Mouse (Mus musculus) forebrain, postnatal 0 days (tissue): ENCODE data around the gene Gls2. TPM values are rescaled to one million over a fixed set of nuclear protein-coding genes. Genes with fewer than 3 reads are reported as not detected.

Source experiments
- ATAC-seq: fragments of 200-750 bp; cut with Nextera tagmentation; 2 replicates; pipeline ENCODE4 v1.8.0; 2017; ENCODE audit warnings: mild to moderate bottlenecking, moderate library complexity
- DNase-seq: peaks from one replicate; pipeline ENCODE4 v3.0.0-alpha.2; 2015
- H3K27ac ChIP-seq: fragments of 300-500 bp; sonication (generic); 2 replicates; pipeline ENCODE4 v1.5.1; 2014; ENCODE audit warnings: low read depth, mild to moderate bottlenecking, antibody characterized with exemption, low read length, moderate library complexity, mixed read lengths
- H3K27me3 ChIP-seq: fragments of 300-500 bp; sonication (generic); 2 replicates; pipeline ENCODE4 v1.6.1; 2014; ENCODE audit warnings: mild to moderate bottlenecking, low read length, mixed read lengths; ENCODE audit not compliant: insufficient read depth
- H3K36me3 ChIP-seq: fragments of 300-500 bp; sonication (generic); 2 replicates; pipeline ENCODE4 v1.6.1; 2014; ENCODE audit warnings: mild to moderate bottlenecking, moderate library complexity; ENCODE audit not compliant: insufficient read depth
- H3K4me1 ChIP-seq: fragments of 300-500 bp; sonication (generic); 2 replicates; pipeline ENCODE4 v1.6.1; 2014; ENCODE audit warnings: antibody characterized with exemption; ENCODE audit not compliant: insufficient read depth
- H3K4me2 ChIP-seq: fragments of 300-500 bp; sonication (generic); 2 replicates; pipeline ENCODE4 v1.6.1; 2014; ENCODE audit warnings: low read depth, mild to moderate bottlenecking, moderate library complexity
- H3K4me3 ChIP-seq: fragments of 300-500 bp; sonication (generic); 2 replicates; pipeline ENCODE4 v1.5.1; 2014; ENCODE audit warnings: low read depth, low read length, mixed read lengths
- H3K9ac ChIP-seq: fragments of 300-500 bp; sonication (generic); 2 replicates; pipeline ENCODE4 v1.6.1; 2014; ENCODE audit warnings: mild to moderate bottlenecking
- H3K9me3 ChIP-seq: fragments of 300-500 bp; sonication (generic); 2 replicates; pipeline ENCODE4 v1.6.1; 2016; ENCODE audit warnings: low read length
- CTCF ChIP-seq: sonication (generic); IDR thresholded peaks from 2 replicates; pipeline ENCODE4 v1.5.1; 2016; ENCODE audit warnings: antibody characterized with exemption, control low read depth, low read depth
- WGBS: fragments of 180-500 bp; shearing (Covaris S2); extraction: QIAGEN DNeasy Blood & Tissue Kit; methylation state at CpG from one replicate; pipeline ENCODE4 v1.1.7; 2014; 5-methylcytosine and 5-hydroxymethylcytosine counted together
- polyA plus RNA-seq: library from polyadenylated mRNA; unstranded; fragments of >200 nt; fragmentation: Nextera tagmentation; extraction: Ambion mirVana; gene quantifications from 2 replicates; pipeline ENCODE4 v1.2.1, GENCODE M21; 2015
- total RNA-seq: library from RNA; depleted of rRNA; stranded (reverse); fragments of >200 nt; gene quantifications from 2 replicates; pipeline ENCODE4 v1.2.3, GENCODE M21; 2014; rRNA removed

Gls2 gene
- total and polyA plus RNA-seq, 2 experiments from 2014 or later, result 1.00 to 1.1 TPM

DNA sequence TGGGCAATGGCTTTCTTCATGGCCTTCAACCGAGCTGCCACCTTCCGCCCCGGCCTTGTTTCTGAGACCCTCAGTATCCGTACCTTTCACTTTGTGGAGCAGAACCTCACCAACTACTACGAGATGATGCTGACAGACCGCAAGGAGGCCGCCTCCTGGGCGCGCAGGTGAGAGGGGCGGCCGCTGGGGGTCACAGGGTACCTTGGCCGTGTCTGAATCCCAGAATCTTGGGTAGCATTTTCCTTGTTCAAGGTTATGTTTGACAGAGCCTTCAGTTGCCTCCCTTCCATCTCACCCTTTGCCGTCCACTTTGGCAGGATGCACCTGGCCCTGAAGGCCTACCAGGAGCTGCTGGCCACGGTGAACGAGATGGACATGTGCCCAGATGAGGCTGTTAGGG, 49.9 kb downstream of the Gls2 start:
- H3K27ac ChIP-seq, result no peak overlapping the region
- no peak for DNase-seq
- H3K27me3 ChIP-seq, result no peaks in the 10 kb centered on the region
- no peak overlapping the region for H3K4me3 ChIP-seq
- ATAC-seq, result no peak
- H3K4me1 ChIP-seq, result no peaks in the 10 kb centered on the region
- WGBS, result 95% methylated on average over 15 of the region's 15 CpGs
- no peaks in the 10 kb centered on the region for H3K9me3 ChIP-seq
- no peak overlapping the region for H3K9ac ChIP-seq
- no peak for TF ChIP-seq CTCF
- H3K36me3 ChIP-seq, result peaks cover 31% of the 10 kb centered on the region; the same call in 1 of the 2 replicates
- H3K4me2 ChIP-seq, result no peak overlapping the region

DNA sequence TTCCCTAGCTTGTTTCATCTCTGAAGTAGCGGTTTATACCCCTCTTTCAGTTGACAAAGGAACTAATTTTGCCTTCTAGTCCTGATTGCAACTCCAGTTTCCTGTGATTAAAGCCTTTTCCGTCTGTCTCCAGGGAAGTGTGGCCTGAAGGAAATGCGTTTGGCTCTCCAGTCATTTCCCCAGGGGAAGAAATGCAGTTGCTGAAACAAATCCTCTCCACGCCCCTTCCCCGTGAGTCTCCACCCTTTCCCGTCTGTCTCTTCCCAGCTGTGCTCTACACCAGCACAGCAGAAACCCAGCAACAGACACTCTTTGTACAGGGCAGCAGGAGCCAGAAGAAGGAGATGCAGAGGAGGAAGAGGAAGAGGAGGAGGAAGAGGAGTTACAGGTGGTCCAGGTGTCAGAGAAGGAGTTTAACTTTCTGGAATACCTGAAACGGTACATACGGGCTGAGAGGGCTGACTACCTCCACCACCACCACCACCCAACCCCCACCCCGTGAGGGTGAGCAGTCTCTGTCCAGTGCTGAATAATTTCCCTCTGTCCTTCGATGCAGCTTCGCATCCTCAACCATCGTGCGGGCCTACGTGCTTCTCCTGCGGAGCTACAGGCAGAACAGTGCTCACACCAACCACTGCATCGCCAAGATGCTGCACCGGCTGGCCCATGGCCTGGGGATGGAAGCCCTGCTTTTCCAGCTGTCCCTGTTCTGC, 52.9 kb downstream of the Gls2 start:
- DNase-seq, result no peak
- no peaks in the 10 kb centered on the region for H3K4me1 ChIP-seq
- no peaks in the 10 kb centered on the region for H3K9me3 ChIP-seq
- WGBS, result 85% methylated on average over 17 of the region's 17 CpGs
- no peak for ATAC-seq
- no peak overlapping the region for H3K4me3 ChIP-seq
- peaks cover 51% of the 10 kb centered on the region for H3K36me3 ChIP-seq
- no peak overlapping the region for H3K4me2 ChIP-seq
- H3K27ac ChIP-seq, result no peak overlapping the region
- H3K27me3 ChIP-seq, result no peaks in the 10 kb centered on the region
- no peak for TF ChIP-seq CTCF
- no peak overlapping the region for H3K9ac ChIP-seq

DNA sequence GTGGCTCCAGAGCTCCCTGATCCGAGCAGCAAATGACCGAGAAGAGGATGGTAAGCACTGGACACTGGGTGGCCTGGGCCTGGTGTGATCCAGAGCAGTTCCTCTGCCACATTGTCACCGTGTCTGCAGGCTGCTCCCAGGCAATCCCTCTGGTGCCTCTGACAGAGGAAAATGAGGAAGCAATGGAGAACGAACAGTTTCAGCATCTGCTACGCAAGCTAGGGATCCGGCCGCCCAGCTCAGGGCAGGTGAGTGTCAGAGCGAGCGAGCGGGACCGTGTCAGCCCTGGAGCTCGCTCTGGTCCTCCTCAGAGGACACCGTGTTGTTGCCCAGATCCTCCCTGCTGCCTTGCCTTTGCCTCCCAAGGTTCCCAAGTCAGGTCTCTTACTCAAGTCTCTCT, 56.3 kb downstream of the Gls2 start:
- Histone ChIP-seq H3K27me3 (no peaks in the 10 kb centered on the region), H3K27ac (no peak overlapping the region), H3K9ac (no peak overlapping the region), H3K36me3 (peaks cover 43% of the 10 kb centered on the region), H3K4me2 (no peak overlapping the region), H3K9me3 (no peaks in the 10 kb centered on the region), H3K4me3 (no peak overlapping the region), H3K4me1 (no peaks in the 10 kb centered on the region)
- no peak for TF ChIP-seq CTCF
- no peak for ATAC-seq
- 95% methylated on average over 13 of the region's 13 CpGs for WGBS
- no peak for DNase-seq

DNA sequence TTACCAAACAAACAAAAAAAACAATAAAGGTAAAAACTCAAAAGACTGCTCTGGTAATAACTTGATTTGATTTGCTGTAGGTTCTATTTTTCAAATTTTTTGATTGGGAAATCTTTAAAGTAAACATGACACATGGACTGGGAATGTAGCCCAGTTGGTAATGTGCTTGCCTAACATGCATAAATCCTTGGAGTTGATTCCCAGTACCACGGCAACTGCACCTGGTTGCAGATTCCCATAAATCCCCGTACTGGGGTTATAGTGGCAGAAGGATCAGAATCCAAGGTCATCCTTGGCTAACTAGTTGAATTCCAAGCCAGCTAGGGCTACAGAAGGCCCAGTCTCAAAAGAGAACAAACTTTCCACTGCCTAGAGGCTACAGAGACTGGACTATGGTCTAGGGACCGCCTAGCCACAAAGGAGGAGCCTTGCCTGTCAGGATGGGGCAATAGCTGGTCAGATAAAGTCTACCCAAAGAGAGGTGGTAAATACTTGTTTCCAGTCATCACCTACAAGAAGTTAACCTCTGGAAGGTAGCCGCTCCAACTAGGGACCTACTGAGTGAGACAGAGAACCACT, 59.5 kb downstream of the Gls2 start, which contains the start of gene Apon:
Apon (plus strand) TSS at position 420 of the 579 bp plus-strand sequence.
- no peaks in the 10 kb centered on the region for H3K9me3 ChIP-seq
- H3K27ac ChIP-seq, result no peak within 1 kb of the TSS
- no peak within 1 kb of the TSS for H3K4me2 ChIP-seq
- no peaks in the 10 kb centered on the region for H3K27me3 ChIP-seq
- ATAC-seq, result no peak
- peaks cover 28% of the 10 kb centered on the region for H3K36me3 ChIP-seq
- H3K4me3 ChIP-seq, result no peak within 1 kb of the TSS
- no peak for TF ChIP-seq CTCF
- no peak for DNase-seq
- no peak within 1 kb of the TSS for H3K9ac ChIP-seq
- WGBS, result 82% methylated on average over 4 of the region's 4 CpGs
- no peaks in the 10 kb centered on the region for H3K4me1 ChIP-seq

DNA sequence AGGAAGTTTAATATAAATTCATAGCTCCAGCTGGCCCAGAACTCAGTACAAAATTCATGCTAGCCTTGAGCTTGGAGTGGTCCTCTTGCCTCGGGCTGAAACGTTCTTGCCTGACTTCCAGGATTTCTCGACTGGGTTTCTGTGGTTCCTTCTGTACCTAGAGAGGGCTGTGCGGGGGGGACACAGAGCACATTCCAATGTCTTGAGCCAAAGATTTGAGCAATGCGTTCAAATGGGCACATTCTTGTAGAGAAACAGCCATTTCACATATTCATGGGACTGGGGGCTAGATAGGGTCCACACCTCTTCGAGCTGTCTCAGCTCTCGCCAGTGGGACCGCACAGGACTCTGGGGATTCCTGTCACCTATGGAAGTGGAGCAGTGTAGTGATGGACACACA, 61.7 kb downstream of the Gls2 start:
- 87% methylated on average over 8 of the region's 8 CpGs for WGBS

DNA sequence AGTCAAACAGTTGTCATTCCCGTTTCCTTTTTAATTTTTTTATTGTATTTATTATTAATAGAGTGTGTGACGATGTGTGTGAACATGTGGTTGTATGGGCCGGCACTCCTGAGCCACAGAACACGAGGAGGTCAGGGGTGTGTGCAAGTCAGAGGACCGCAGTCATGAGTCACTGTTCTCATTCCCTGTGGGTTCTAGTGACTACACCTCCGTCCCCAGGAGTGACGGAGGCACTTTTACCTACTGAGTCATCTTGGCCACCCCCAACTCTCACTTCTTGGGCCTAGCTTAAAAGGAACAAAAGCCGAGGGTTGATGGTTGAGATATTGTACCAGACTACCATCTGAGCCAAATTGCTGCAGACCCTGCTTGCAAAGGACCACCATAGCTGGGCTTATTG, 62.1 kb downstream of the Gls2 start:
- Histone ChIP-seq H3K9ac (no peak overlapping the region), H3K36me3 (peaks cover 11% of the 10 kb centered on the region), H3K27me3 (no peaks in the 10 kb centered on the region), H3K9me3 (no peaks in the 10 kb centered on the region), H3K4me1 (no peaks in the 10 kb centered on the region), H3K4me3 (no peak overlapping the region), H3K27ac (no peak overlapping the region), H3K4me2 (no peak overlapping the region)
- DNase-seq (no peak), ATAC-seq (no peak)
- TF ChIP-seq CTCF, result no peak
- 91% methylated on average over 8 of the region's 8 CpGs for WGBS

More for the DNA sequence above, 61.7 kb downstream of the Gls2 start:
- no peaks in the 10 kb centered on the region for H3K27me3 ChIP-seq
- peaks cover 11% of the 10 kb centered on the region for H3K36me3 ChIP-seq
- ATAC-seq (no peak), DNase-seq (no peak)
- TF ChIP-seq CTCF, result no peak
- H3K4me3 ChIP-seq, result no peak overlapping the region
- H3K4me1 ChIP-seq, result no peaks in the 10 kb centered on the region
- no peaks in the 10 kb centered on the region for H3K9me3 ChIP-seq
- no peak overlapping the region for H3K9ac ChIP-seq
- no peak overlapping the region for H3K4me2 ChIP-seq
- H3K27ac ChIP-seq, result no peak overlapping the region

DNA sequence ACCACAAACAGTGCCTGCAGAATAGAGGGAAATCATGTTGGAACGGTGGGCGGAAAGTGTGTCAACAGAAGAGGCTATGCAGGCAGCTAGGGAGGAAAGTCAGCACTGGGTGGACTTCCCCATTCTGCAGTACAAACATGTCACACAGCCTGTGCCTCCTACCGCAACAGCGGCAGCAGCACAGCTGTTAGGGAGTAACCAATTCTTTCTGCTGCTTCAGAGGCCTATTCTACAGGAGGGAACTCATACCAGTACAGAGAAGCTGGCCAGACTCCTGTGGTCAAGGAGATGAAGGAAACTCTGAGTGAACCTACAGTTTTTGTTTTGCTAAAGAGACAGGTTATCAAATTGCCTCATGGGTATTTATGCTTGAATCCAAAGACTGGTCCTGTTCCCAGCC, 64.7 kb downstream of the Gls2 start:
- ATAC-seq (no peak), DNase-seq (no peak)
- Histone ChIP-seq H3K9me3 (no peaks in the 10 kb centered on the region), H3K27ac (no peak overlapping the region), H3K27me3 (no peaks in the 10 kb centered on the region), H3K36me3 (no peaks in the 10 kb centered on the region), H3K4me1 (no peaks in the 10 kb centered on the region), H3K4me3 (no peak overlapping the region), H3K4me2 (no peak overlapping the region), H3K9ac (no peak overlapping the region)
- 82% methylated on average over 4 of the region's 4 CpGs for WGBS
- TF ChIP-seq CTCF, result no peak

Other genes with a start within 250 kb of the Gls2 start
- gene Hsd17b6, start 186.8 kb upstream of the Gls2 start, total RNA-seq, result not detected in 2 replicates
- not detected in 2 replicates for gene Hsd17b6, start 186.8 kb upstream of the Gls2 start, polyA plus RNA-seq
- gene Prim1, start 179.3 kb upstream of the Gls2 start, total RNA-seq, result 22.9 and 33.2 TPM in 2 replicates
- gene Prim1, start 179.3 kb upstream of the Gls2 start, polyA plus RNA-seq, result 35.5 and 37.3 TPM in 2 replicates
- gene Naca, start 158.9 kb upstream of the Gls2 start, total RNA-seq, result 630 and 780 TPM in 2 replicates
- 527 and 662 TPM in 2 replicates for gene Naca, start 158.9 kb upstream of the Gls2 start, polyA plus RNA-seq
- gene Ptges3, start 135.5 kb upstream of the Gls2 start, total RNA-seq, result 146 and 157 TPM in 2 replicates
- gene Ptges3, start 135.5 kb upstream of the Gls2 start, polyA plus RNA-seq, result 439 and 454 TPM in 2 replicates
- gene Atp5b, start 111.2 kb upstream of the Gls2 start, total RNA-seq, result 2,470 and 2,914 TPM in 2 replicates
- 2,164 and 2,181 TPM in 2 replicates for gene Atp5b, start 111.2 kb upstream of the Gls2 start, polyA plus RNA-seq
- gene Baz2a, start 102.9 kb upstream of the Gls2 start, total RNA-seq, result 9.3 and 10.0 TPM in 2 replicates
- gene Baz2a, start 102.9 kb upstream of the Gls2 start, polyA plus RNA-seq, result 3.8 and 7.0 TPM in 2 replicates
- gene Rbms2, start 14.2 kb upstream of the Gls2 start, total RNA-seq, result 6.3 and 9.9 TPM in 2 replicates
- 4.7 and 5.6 TPM in 2 replicates for gene Rbms2, start 14.2 kb upstream of the Gls2 start, polyA plus RNA-seq
- 20.7 and 20.8 TPM in 2 replicates for gene Spryd4, start 17.4 kb downstream of the Gls2 start, total RNA-seq
- gene Spryd4, start 17.4 kb downstream of the Gls2 start, polyA plus RNA-seq, result 19.6 and 22.7 TPM in 2 replicates
- 0.05 TPM in 1 of 2 replicates, not detected in the other for gene Mip, start 31.4 kb downstream of the Gls2 start, total RNA-seq
- not detected in 2 replicates for gene Mip, start 31.4 kb downstream of the Gls2 start, polyA plus RNA-seq
- 9.3 and 11.7 TPM in 2 replicates for gene Timeless, start 37.6 kb downstream of the Gls2 start, total RNA-seq
- gene Timeless, start 37.6 kb downstream of the Gls2 start, polyA plus RNA-seq, result 7.7 and 9.9 TPM in 2 replicates
- not detected in 2 replicates for gene Apon, start 59.6 kb downstream of the Gls2 start, total RNA-seq
- not detected in 2 replicates for gene Apon, start 59.6 kb downstream of the Gls2 start, polyA plus RNA-seq
- gene Apof, start 74.2 kb downstream of the Gls2 start, total RNA-seq, result 0.38 and 0.54 TPM in 2 replicates
- gene Apof, start 74.2 kb downstream of the Gls2 start, polyA plus RNA-seq, result 0.12 and 0.26 TPM in 2 replicates
- 7.2 and 8.1 TPM in 2 replicates for gene Stat2, start 76.1 kb downstream of the Gls2 start, total RNA-seq
- 6.8 and 10.3 TPM in 2 replicates for gene Stat2, start 76.1 kb downstream of the Gls2 start, polyA plus RNA-seq
- gene Il23a, start 104.3 kb downstream of the Gls2 start, total RNA-seq, result 0.31 TPM in 1 of 2 replicates, not detected in the other
- not detected in 2 replicates for gene Il23a, start 104.3 kb downstream of the Gls2 start, polyA plus RNA-seq
- gene Pan2, start 108.9 kb downstream of the Gls2 start, total RNA-seq, result 14.9 and 20.0 TPM in 2 replicates
- 9.6 and 11.9 TPM in 2 replicates for gene Pan2, start 108.9 kb downstream of the Gls2 start, polyA plus RNA-seq
- gene Cnpy2, start 128.0 kb downstream of the Gls2 start, total RNA-seq, result 50.1 and 57.5 TPM in 2 replicates
- gene Cnpy2, start 128.0 kb downstream of the Gls2 start, polyA plus RNA-seq, result 179 and 205 TPM in 2 replicates
- gene Cs, start 143.3 kb downstream of the Gls2 start, total RNA-seq, result 205 and 250 TPM in 2 replicates
- gene Cs, start 143.3 kb downstream of the Gls2 start, polyA plus RNA-seq, result 203 and 255 TPM in 2 replicates
- gene Coq10a, start 174.5 kb downstream of the Gls2 start, total RNA-seq, result 34.0 and 41.6 TPM in 2 replicates
- 48.2 and 50.0 TPM in 2 replicates for gene Coq10a, start 174.5 kb downstream of the Gls2 start, polyA plus RNA-seq
- gene Ankrd52, start 182.7 kb downstream of the Gls2 start, total RNA-seq, result 22.3 and 32.6 TPM in 2 replicates
- gene Ankrd52, start 182.7 kb downstream of the Gls2 start, polyA plus RNA-seq, result 4.7 and 7.7 TPM in 2 replicates
- 0.24 and 0.69 TPM in 2 replicates for gene Slc39a5, start 206.8 kb downstream of the Gls2 start, total RNA-seq
- gene Slc39a5, start 206.8 kb downstream of the Gls2 start, polyA plus RNA-seq, result 0.10 and 0.42 TPM in 2 replicates
- gene Nabp2, start 217.0 kb downstream of the Gls2 start, total RNA-seq, result 82.2 and 90.1 TPM in 2 replicates
- gene Nabp2, start 217.0 kb downstream of the Gls2 start, polyA plus RNA-seq, result 158 and 159 TPM in 2 replicates
- 118 and 129 TPM in 2 replicates for gene Rnf41, start 217.2 kb downstream of the Gls2 start, total RNA-seq
- gene Rnf41, start 217.2 kb downstream of the Gls2 start, polyA plus RNA-seq, result 95.9 and 108 TPM in 2 replicates